Mouse (Mus musculus): ENCODE measurements around the gene Cd300c.

DNA sequence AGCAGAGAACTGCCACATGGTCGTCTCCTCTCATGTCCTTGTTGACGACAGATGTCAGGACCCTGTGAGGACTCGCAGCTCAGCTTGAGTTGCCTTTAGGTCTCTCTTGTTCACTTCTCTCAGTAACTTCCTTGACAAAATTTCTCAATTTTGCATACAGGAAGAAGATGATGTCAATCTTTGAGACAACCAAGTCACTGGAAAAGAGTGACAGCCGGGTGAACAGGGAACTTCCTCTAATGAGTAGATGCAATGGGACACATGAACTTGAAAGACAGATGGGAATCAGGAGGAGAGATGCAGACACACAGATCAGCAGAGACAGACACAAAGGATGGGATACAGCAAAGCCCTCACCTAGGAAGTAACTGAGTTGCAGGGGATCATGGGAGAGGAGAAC, 20.8 kb upstream of the Cd300c start, which contains the start of gene Cd300ld:
- TF ChIP-seq CTCF (IDR thresholded peaks at IDR 0.05; ENCODE audit: insufficient read depth, low read length) (no peak), POLR2A (IDR thresholded peaks at IDR 0.05; ENCODE audit: borderline replicate concordance, extremely low read depth, low read depth, low read length) (no peak)

All from lung, adult 2 months (tissue).